Comparison of ENCODE assay signal across 8 mouse cellular contexts in the genomic region with DNA sequence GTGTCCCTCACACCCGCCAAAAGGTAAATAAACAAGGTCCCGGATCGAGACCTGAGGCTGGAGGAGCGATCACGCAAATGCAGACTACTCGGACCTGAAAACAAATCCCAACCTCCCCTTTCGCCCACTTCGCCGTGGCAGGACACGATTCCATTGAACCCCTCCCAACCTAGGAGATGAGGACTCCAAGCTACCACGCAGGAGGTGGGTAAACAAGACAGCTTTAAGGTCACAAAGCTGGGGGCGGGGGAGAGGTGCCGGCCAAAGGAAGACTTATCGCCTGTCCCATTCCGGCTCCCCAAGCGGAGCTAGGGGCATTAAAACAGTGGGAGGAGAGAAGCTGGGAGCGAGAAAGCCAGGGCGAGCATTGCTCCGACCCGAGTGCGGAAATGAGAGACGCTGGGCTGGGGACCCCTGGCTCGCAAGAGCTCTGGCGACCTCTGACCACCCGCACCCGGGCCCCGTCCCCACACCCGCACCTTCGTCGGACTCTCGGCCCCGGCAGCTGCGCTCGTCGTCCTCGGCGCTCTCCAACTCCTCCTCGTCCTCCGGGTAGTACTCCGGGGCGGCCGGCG. TPM values are rescaled to one million over a fixed set of nuclear protein-coding genes. Genes with fewer than 3 reads are reported as not detected.
A peak's percentile ranks its signal among the peaks of the same experiment; 100 is the strongest.
DNase-seq lines count a peak whose midpoint lies in the region; ATAC-seq lines count a peak whose summit lies in the region.

No protein-coding gene starts in this region.

- peak; percentile 64 for DNase-seq in adrenal gland, adult 2 months
- DNase-seq in limb, embryonic 10.5 days (ENCODE audit: low spot score), result peak; percentile 66

- H3K4me1 ChIP-seq in megakaryocyte, embryonic 14.5 days, result peaks cover 43% of the 10 kb centered on the region
- H3K4me1 ChIP-seq in embryonic facial prominence, embryonic 12.5 days, result peaks cover 8% of the 10 kb centered on the region; the same call in 1 of the 2 replicates
- H3K4me1 ChIP-seq in heart, embryonic 16.5 days (ENCODE audit: control insufficient read depth, insufficient read depth, low read length), result peaks cover 9% of the 10 kb centered on the region
- peaks cover 14% of the 10 kb centered on the region for H3K4me1 ChIP-seq in limb, embryonic 10.5 days
- H3K4me1 ChIP-seq in midbrain, embryonic 13.5 days (replicated peaks), result peaks cover 23% of the 10 kb centered on the region

- no peaks in the 10 kb centered on the region for H3K9me3 ChIP-seq in megakaryocyte, embryonic 14.5 days
- no peaks in the 10 kb centered on the region for H3K9me3 ChIP-seq in embryonic facial prominence, embryonic 12.5 days
- no peaks in the 10 kb centered on the region for H3K9me3 ChIP-seq in heart, embryonic 16.5 days (replicated peaks; ENCODE audit: control insufficient read depth, low read length)
- H3K9me3 ChIP-seq in limb, embryonic 10.5 days (replicated peaks), result no peaks in the 10 kb centered on the region
- no peaks in the 10 kb centered on the region for H3K9me3 ChIP-seq in midbrain, embryonic 13.5 days

- WGBS in embryonic facial prominence, embryonic 12.5 days, result under 1% methylated on average over 42 of the region's 43 CpGs
- under 1% methylated on average over 43 of the region's 43 CpGs for WGBS in heart, embryonic 16.5 days
- under 1% methylated on average over 43 of the region's 43 CpGs for WGBS in limb, embryonic 10.5 days
- WGBS in midbrain, embryonic 13.5 days, result under 1% methylated on average over 43 of the region's 43 CpGs

- H3K4me3 ChIP-seq in megakaryocyte, embryonic 14.5 days (replicated peaks), result peak overlapping the region; percentile 97
- peak overlapping the region; percentile 95 for H3K4me3 ChIP-seq in embryonic facial prominence, embryonic 12.5 days
- peak overlapping the region; percentile 84 for H3K4me3 ChIP-seq in heart, embryonic 16.5 days (ENCODE audit: low read length)
- H3K4me3 ChIP-seq in limb, embryonic 10.5 days, result peak overlapping the region; percentile 95
- peak overlapping the region; percentile 97 for H3K4me3 ChIP-seq in midbrain, embryonic 13.5 days (replicated peaks)

- H3K27ac ChIP-seq in embryonic facial prominence, embryonic 12.5 days, result peak overlapping the region; percentile 76
- peak overlapping the region; percentile 81 for H3K27ac ChIP-seq in heart, embryonic 16.5 days (ENCODE audit: low read length)
- peak overlapping the region; percentile 97 for H3K27ac ChIP-seq in limb, embryonic 10.5 days
- peak overlapping the region; percentile 87 for H3K27ac ChIP-seq in midbrain, embryonic 13.5 days

- no peak for ATAC-seq in megakaryocyte, adult 5-6 weeks (ENCODE audit: poor library complexity, severe bottlenecking)
- ATAC-seq in embryonic facial prominence, embryonic 12.5 days (ENCODE audit: insufficient number of reproducible peaks, insufficient read depth, low FRiP score, low TSS enrichment), result no peak
- ATAC-seq in heart, embryonic 16.5 days (replicated peaks; ENCODE audit: extremely low read depth, insufficient read depth, low FRiP score), result peak; percentile 8; the same call in 1 of the 2 replicates
- ATAC-seq in midbrain, embryonic 13.5 days, result peak; percentile 24
- no peak for ATAC-seq in erythroid progenitor cell, adult 5-6 weeks (replicated peaks; ENCODE audit: low FRiP score, poor library complexity, severe bottlenecking)

- no peaks in the 10 kb centered on the region for H3K27me3 ChIP-seq in megakaryocyte, embryonic 14.5 days (replicated peaks)
- no peaks in the 10 kb centered on the region; the same call in 1 of the 2 replicates for H3K27me3 ChIP-seq in embryonic facial prominence, embryonic 12.5 days
- H3K27me3 ChIP-seq in heart, embryonic 16.5 days (ENCODE audit: control insufficient read depth, insufficient read depth, low read length), result no peaks in the 10 kb centered on the region
- H3K27me3 ChIP-seq in limb, embryonic 10.5 days (ENCODE audit: low read depth, poor library complexity, severe bottlenecking), result peaks cover 4% of the 10 kb centered on the region; the same call in 1 of the 2 replicates
- no peaks in the 10 kb centered on the region for H3K27me3 ChIP-seq in midbrain, embryonic 13.5 days

- H3K9ac ChIP-seq in embryonic facial prominence, embryonic 12.5 days, result peak overlapping the region; percentile 89
- peak overlapping the region; percentile 82 for H3K9ac ChIP-seq in heart, embryonic 16.5 days (ENCODE audit: low read length)
- peak overlapping the region; percentile 90 for H3K9ac ChIP-seq in midbrain, embryonic 13.5 days (replicated peaks)

- peak overlapping the region; percentile 94 for H3K4me2 ChIP-seq in embryonic facial prominence, embryonic 12.5 days (replicated peaks)
- peak overlapping the region; percentile 88 for H3K4me2 ChIP-seq in heart, embryonic 16.5 days (ENCODE audit: low read depth, low read length)
- peak overlapping the region; percentile 97 for H3K4me2 ChIP-seq in midbrain, embryonic 13.5 days (replicated peaks)

- H3K36me3 ChIP-seq in megakaryocyte, embryonic 14.5 days (replicated peaks; ENCODE audit: low read length), result peaks cover 37% of the 10 kb centered on the region
- H3K36me3 ChIP-seq in embryonic facial prominence, embryonic 12.5 days, result peaks cover 31% of the 10 kb centered on the region
- peaks cover 17% of the 10 kb centered on the region for H3K36me3 ChIP-seq in heart, embryonic 16.5 days (ENCODE audit: control insufficient read depth, insufficient read depth)
- H3K36me3 ChIP-seq in limb, embryonic 10.5 days, result peaks cover 37% of the 10 kb centered on the region
- peaks cover 33% of the 10 kb centered on the region for H3K36me3 ChIP-seq in midbrain, embryonic 13.5 days

RNA-seq across cellular contexts. Expression of gene Suds3, which starts 0.6 kb away (rescaled TPM):
- polyA plus RNA-seq in megakaryocyte, embryonic 14.5 days (2012; ENCODE audit: insufficient read depth, low replicate concordance), result 37.1 and 38.0 TPM in 2 replicates
- 18.0 and 18.8 TPM in 2 replicates for total RNA-seq in megakaryocyte, adult 5-6 weeks (2015)
- total RNA-seq in megakaryocyte, adult 5-6 weeks (2017), result 93.5 and 102 TPM in 2 replicates
- total RNA-seq in adrenal gland, adult 2 months (2021), result 100 to 1,000 TPM; 106 to 144 TPM
- polyA plus RNA-seq in adrenal gland, adult 2 months (2012; rRNA removed), result 61.5 and 68.0 TPM in 2 replicates
- 108 and 113 TPM in 2 replicates for polyA plus RNA-seq in embryonic facial prominence, embryonic 12.5 days (2016; fragmentation: Nextera tagmentation; extraction: Ambion mirVana)
- 56.1 and 58.2 TPM in 2 replicates for polyA plus RNA-seq in heart, embryonic 16.5 days (2015; fragmentation: Nextera tagmentation; extraction: Ambion mirVana)
- polyA plus RNA-seq in limb, embryonic 10.5 days (2016; fragmentation: Nextera tagmentation; extraction: Ambion mirVana), result 76.9 and 80.9 TPM in 2 replicates
- polyA plus RNA-seq in midbrain, embryonic 13.5 days (2015; fragmentation: Nextera tagmentation; extraction: Ambion mirVana), result 83.5 and 90.1 TPM in 2 replicates
- 23.5 and 31.7 TPM in 2 replicates for total RNA-seq in erythroid progenitor cell, adult 5-6 weeks (2015; ENCODE audit: low replicate concordance)
- 62.6 and 70.5 TPM in 2 replicates for total RNA-seq in erythroid progenitor cell, adult 5-6 weeks (2017; ENCODE audit: low replicate concordance)

RNA-seq across cellular contexts. Expression of gene Taok3, which starts 4.6 kb away (rescaled TPM):
- polyA plus RNA-seq in megakaryocyte, embryonic 14.5 days (2012; ENCODE audit: insufficient read depth, low replicate concordance), result 75.0 and 157 TPM in 2 replicates
- 73.8 and 80.2 TPM in 2 replicates for total RNA-seq in megakaryocyte, adult 5-6 weeks (2015)
- total RNA-seq in megakaryocyte, adult 5-6 weeks (2017), result 57.5 and 72.8 TPM in 2 replicates
- total RNA-seq in adrenal gland, adult 2 months (2021), result 10 to 100 TPM; 30.9 to 36.0 TPM
- polyA plus RNA-seq in adrenal gland, adult 2 months (2012; rRNA removed), result 5.4 and 9.0 TPM in 2 replicates
- 12.1 and 14.7 TPM in 2 replicates for polyA plus RNA-seq in embryonic facial prominence, embryonic 12.5 days (2016; fragmentation: Nextera tagmentation; extraction: Ambion mirVana)
- polyA plus RNA-seq in heart, embryonic 16.5 days (2015; fragmentation: Nextera tagmentation; extraction: Ambion mirVana), result 12.8 and 19.2 TPM in 2 replicates
- polyA plus RNA-seq in limb, embryonic 10.5 days (2016; fragmentation: Nextera tagmentation; extraction: Ambion mirVana), result 5.5 and 6.2 TPM in 2 replicates
- 43.7 TPM in 2 replicates for polyA plus RNA-seq in midbrain, embryonic 13.5 days (2015; fragmentation: Nextera tagmentation; extraction: Ambion mirVana)
- 53.7 and 55.1 TPM in 2 replicates for total RNA-seq in erythroid progenitor cell, adult 5-6 weeks (2015; ENCODE audit: low replicate concordance)
- 48.5 and 60.2 TPM in 2 replicates for total RNA-seq in erythroid progenitor cell, adult 5-6 weeks (2017; ENCODE audit: low replicate concordance)

Comparison
In these comparisons a context has a peak if more than half of its experiments do, and no peak if none do; other contexts are left out.
1. ATAC-seq: peak in heart, embryonic 16.5 days (single experiment) and midbrain, embryonic 13.5 days (single experiment); none in megakaryocyte, adult 5-6 weeks (single experiment), embryonic facial prominence, embryonic 12.5 days (single experiment) and erythroid progenitor cell, adult 5-6 weeks (single experiment).
2. Peak in every context shown above with its lines, with median percentiles within 50 percentile points of each other: H3K4me3 ChIP-seq, H3K27ac ChIP-seq, H3K4me2 ChIP-seq and H3K9ac ChIP-seq.